Mouse (Mus musculus) kidney, postnatal 14 days (tissue): Measurements from ENCODE around the gene Ceacam14.

ENCODE experiments used
- DNase-seq: peaks from one replicate; pipeline ENCODE4 v3.0.0; 2022; ENCODE audit warnings: mixed read lengths

The Ceacam14 gene

GRCm38 (mm10) chr7:17812333-17812732 lies at the start of gene Ceacam14:
Ceacam14 (plus strand) TSS chr7:17812633.
- DNase-seq, result no peak
